27 mouse cellular contexts compared by ENCODE assay signal in the genomic region with DNA sequence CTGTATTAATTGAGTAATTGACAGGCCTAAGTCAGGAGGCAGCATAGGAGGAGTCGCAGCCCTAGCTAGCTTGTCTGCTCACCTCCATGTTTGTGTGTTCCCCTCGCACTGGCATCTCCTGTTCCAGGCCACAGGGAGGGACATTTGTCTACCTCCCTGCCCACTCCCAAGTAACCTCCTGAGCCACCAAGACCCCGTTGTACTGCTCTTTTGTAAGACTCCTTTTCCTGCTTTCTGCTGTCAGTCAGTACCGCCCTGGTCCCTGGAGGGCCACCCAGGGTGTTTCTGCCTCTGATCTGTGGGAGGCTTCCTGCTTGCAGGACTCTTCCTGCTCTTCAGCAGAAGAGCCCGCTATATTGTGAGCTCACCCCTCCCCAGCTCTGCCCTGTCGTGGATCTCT.
DNase-seq lines count a peak whose midpoint lies in the region; ATAC-seq and TF ChIP-seq lines count a peak whose summit lies in the region.
"Had no signal": no experiment of that assay in that cellular context is flagged by ENCODE, and none has a peak within 500 bp of the region (broad histone marks: within the 10 kb centered on the region; RNA-seq: fewer than 3 reads in every experiment).

No protein-coding gene starts in this region.

- no peaks in the 10 kb centered on the region for H3K9me3 ChIP-seq in heart, embryonic 10.5 days
- no peaks in the 10 kb centered on the region for H3K9me3 ChIP-seq in lung, embryonic 14.5 days (ENCODE audit: low read depth, low read length)
- H3K9me3 ChIP-seq: embryonic facial prominence, embryonic 12.5 days; intestine, embryonic 15.5 days; megakaryocyte, embryonic 14.5 days; midbrain, embryonic 13.5 days had no signal

- H3K36me3 ChIP-seq in heart, embryonic 10.5 days: no peaks in the 10 kb centered on the region
- H3K36me3 ChIP-seq in lung, embryonic 14.5 days (ENCODE audit: insufficient read depth): no peaks in the 10 kb centered on the region
- H3K36me3 ChIP-seq: embryonic facial prominence, embryonic 12.5 days; intestine, embryonic 15.5 days; midbrain, embryonic 13.5 days had no signal

- H3K4me3 ChIP-seq in heart, embryonic 10.5 days: no peak overlapping the region
- no peak overlapping the region for H3K4me3 ChIP-seq in lung, embryonic 14.5 days (ENCODE audit: low read depth, low read length)
- H3K4me3 ChIP-seq: embryonic facial prominence, embryonic 12.5 days; intestine, embryonic 15.5 days; megakaryocyte, embryonic 14.5 days; midbrain, embryonic 13.5 days had no signal

- 41% methylated on average over 6 of the region's 6 CpGs for WGBS in heart, embryonic 10.5 days
- WGBS in lung, embryonic 14.5 days: 29% methylated on average over 6 of the region's 6 CpGs

- H3K9ac ChIP-seq in lung, embryonic 14.5 days: no peak overlapping the region
- H3K9ac ChIP-seq: embryonic facial prominence, embryonic 12.5 days; intestine, embryonic 15.5 days; liver, embryonic 14.5 days; midbrain, embryonic 13.5 days had no signal

- DNase-seq in heart, embryonic 10.5 days (ENCODE audit: low spot score): peak; percentile 66
- DNase-seq in heart, adult 8-10 months (ENCODE audit: low spot score): no peak
- peak; percentile 40 for DNase-seq in lung, embryonic 14.5 days
- no peak for DNase-seq in lung, postnatal 4 days
- peak; percentile 42 for DNase-seq in CD4-positive helper T cell, adult 2 months (ENCODE audit: low read depth, low spot score)
- peak; percentile 70 for DNase-seq in induced T-regulatory cell, adult 2 months (ENCODE audit: low read depth)
- DNase-seq in cerebellum, adult 9-10 months: no peak
- DNase-seq: adrenal gland, postnatal 10 days; cerebellum, adult 8-10 months; embryo, embryonic 11 days; gastrocnemius, postnatal 14 days; kidney, adult 2 months; kidney, postnatal 10 days; liver; lung, adult 2 months; lung, postnatal 36 days; right cerebral cortex, adult 18-20 months; right cerebral cortex, postnatal 4 days had no signal

- no peak for TF ChIP-seq CTCF in lung, embryonic 14.5 days (IDR thresholded peaks at IDR 0.05; ENCODE audit: low read depth)

- peak overlapping the region; percentile 70; the same call in 1 of the 2 replicates for H3K27ac ChIP-seq in heart, embryonic 10.5 days
- H3K27ac ChIP-seq in lung, embryonic 14.5 days (ENCODE audit: low read depth): no peak overlapping the region
- H3K27ac ChIP-seq: embryonic facial prominence, embryonic 12.5 days; intestine, embryonic 15.5 days; liver, embryonic 14.5 days; midbrain, embryonic 13.5 days; stomach, postnatal 0 days had no signal

- peak; percentile 30 for ATAC-seq in lung, embryonic 14.5 days (ENCODE audit: insufficient read depth)
- ATAC-seq: forebrain, embryonic 14.5 days; hindbrain, embryonic 16.5 days; intestine, embryonic 15.5 days; midbrain, embryonic 13.5 days had no signal

- H3K27me3 ChIP-seq in heart, embryonic 10.5 days (ENCODE audit: insufficient read depth, poor library complexity, severe bottlenecking): no peaks in the 10 kb centered on the region
- H3K27me3 ChIP-seq in lung, embryonic 14.5 days (ENCODE audit: insufficient read depth, low read length): no peaks in the 10 kb centered on the region
- H3K27me3 ChIP-seq: intestine, embryonic 15.5 days had no signal

- H3K4me2 ChIP-seq in lung, embryonic 14.5 days: no peak overlapping the region
- H3K4me2 ChIP-seq: embryonic facial prominence, embryonic 12.5 days; heart, embryonic 11.5 days; intestine, embryonic 15.5 days; midbrain, embryonic 13.5 days had no signal

- H3K4me1 ChIP-seq in heart, embryonic 10.5 days: peaks cover 37% of the 10 kb centered on the region
- H3K4me1 ChIP-seq in lung, embryonic 14.5 days (ENCODE audit: insufficient read depth): 0 out of 2 replicates have a peak, but pooled peaks cover 3% of the 10 kb centered on the region

Comparison
In these comparisons a context has a peak if more than half of its experiments do, and no peak if none do; other contexts are left out.
1. DNase-seq: peak in heart, embryonic 10.5 days (single experiment), lung, embryonic 14.5 days (single experiment), CD4-positive helper T cell, adult 2 months (single experiment) and induced T-regulatory cell, adult 2 months (single experiment); none in heart, adult 8-10 months (single experiment), lung, postnatal 4 days (0 of 2) and cerebellum, adult 9-10 months (single experiment).